Mouse (Mus musculus): ENCODE data around the gene Gm5129.

GRCm38 (mm10) chr5:29721159-29721558, 14.6 kb downstream of the Gm5129 start:
- no peak for TF ChIP-seq CTCF (conservative IDR thresholded peaks at IDR 0.05; ENCODE audit: insufficient read depth, insufficient read length, low read depth, low read length)
- no peak for TF ChIP-seq POLR2A (IDR thresholded peaks at IDR 0.05; ENCODE audit: low read depth, low read length)
